Mouse (Mus musculus): ENCODE measurements at regions not wholly inside any gene's neighbourhood (a gene's known extent, or its start where the extent isn't known, plus 50 kb on each side); places are given as distances from the start of the nearest gene placed in this dataset.

DNA sequence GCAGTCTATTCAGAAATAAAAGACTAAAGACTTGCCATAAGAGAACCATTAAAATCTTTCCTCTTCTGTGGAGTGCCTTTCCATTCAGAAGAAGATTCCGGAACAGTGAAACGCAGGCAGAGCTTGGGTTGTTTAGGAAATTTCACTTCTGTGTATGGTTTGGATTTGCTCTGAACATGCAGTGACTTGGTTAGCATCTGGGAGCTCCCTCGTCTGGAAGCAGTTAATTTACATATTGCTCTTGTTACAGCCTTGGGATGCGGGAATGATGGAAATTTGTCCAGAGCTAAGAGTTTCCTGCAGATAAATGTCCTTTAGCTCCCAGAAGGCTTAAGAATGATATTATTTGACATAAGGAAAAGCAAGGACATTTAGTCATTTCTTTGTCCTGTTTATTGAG lies 56.4 kb upstream of the Itga6 start:
- DNase-seq (ENCODE audit: low read depth, low spot score) = no peak

GRCm38 (mm10) chr2:71690277-71691161 lies 54.9 kb upstream of the Itga6 start:
- no peak for DNase-seq (ENCODE audit: low read depth, low spot score)

DNA sequence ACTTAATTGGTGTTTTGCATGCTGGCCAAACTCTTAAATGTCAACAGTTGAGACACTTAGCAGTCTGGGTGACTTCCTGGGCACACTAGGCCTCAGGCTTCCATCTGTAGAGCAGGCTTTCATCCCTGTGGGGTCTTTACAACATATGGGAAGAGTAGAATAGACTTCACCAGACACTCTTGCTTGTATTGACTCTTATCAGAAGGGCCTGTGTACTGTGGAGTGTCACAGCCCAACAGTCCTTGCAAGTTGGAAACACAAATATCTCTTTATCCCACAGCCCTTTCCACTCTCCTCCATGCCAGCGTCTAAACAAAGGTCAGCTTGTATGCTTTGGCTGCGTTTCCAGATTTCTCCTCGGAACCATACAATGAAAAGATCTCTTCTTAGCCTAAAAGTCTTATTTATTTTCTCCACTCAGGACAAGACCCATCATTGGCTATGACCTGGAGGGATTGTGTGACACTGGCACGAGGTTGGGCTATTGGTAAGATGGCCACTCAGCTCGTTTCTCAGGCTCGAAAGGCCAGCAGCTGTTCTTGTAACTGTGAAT lies 50.6 kb upstream of the Itga6 start:
- no peak for DNase-seq (ENCODE audit: low read depth, low spot score)

Measured in c-Kit-negative CD71-positive TER-119-positive erythroid progenitor cells, embryonic 14.5 days (primary cell).